Mouse (Mus musculus) lung, postnatal 0 days (tissue): ENCODE measurements around the gene Nmi.

Experiments used
- CTCF ChIP-seq: IDR thresholded peaks from 2 replicates; pipeline ENCODE4 v1.5.1; 2016; ENCODE audit warnings: antibody characterized with exemption, mild to moderate bottlenecking
- EP300 ChIP-seq: IDR thresholded peaks from 2 replicates; pipeline ENCODE4 v1.6.1; 2016; ENCODE audit warnings: antibody characterized with exemption, mild to moderate bottlenecking, control low read depth

DNA sequence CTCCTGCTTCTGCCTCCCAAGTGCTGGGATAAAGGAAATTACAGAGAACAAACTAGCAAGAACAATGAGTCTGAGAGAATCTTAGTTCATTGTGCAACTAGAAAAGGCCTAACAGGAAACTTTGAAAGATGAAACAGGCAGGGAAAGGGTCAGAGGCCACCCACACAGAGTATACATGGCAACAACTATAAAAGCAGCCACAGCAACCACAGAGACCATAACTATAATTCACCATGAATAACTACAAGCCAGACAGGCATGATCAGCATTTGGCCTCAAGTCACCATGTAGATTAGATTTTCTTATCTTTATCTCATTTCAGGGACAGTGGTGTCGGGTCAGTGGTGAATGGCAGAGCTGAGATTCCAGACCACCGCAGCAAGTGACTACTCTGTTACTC lies 16.3 kb upstream of the Nmi start:
- no peak for TF ChIP-seq EP300
- no peak for TF ChIP-seq CTCF
